Mouse (Mus musculus) duodenum, adult 2 months (tissue): ENCODE data around the gene B3glct. TPM values are rescaled to one million over a fixed set of nuclear protein-coding genes. Genes with fewer than 3 reads are reported as not detected.

Experiments
- polyA plus RNA-seq: library from polyadenylated mRNA; depleted of rRNA; stranded (reverse); fragments of >200 nt; gene quantifications from 2 replicates; pipeline ENCODE4 v1.2.3, GENCODE M21; 2012; ENCODE audit warnings: low replicate concordance; rRNA removed

Gene B3glct
- polyA plus RNA-seq, result 4.9 and 6.6 TPM in 2 replicates

DNA sequence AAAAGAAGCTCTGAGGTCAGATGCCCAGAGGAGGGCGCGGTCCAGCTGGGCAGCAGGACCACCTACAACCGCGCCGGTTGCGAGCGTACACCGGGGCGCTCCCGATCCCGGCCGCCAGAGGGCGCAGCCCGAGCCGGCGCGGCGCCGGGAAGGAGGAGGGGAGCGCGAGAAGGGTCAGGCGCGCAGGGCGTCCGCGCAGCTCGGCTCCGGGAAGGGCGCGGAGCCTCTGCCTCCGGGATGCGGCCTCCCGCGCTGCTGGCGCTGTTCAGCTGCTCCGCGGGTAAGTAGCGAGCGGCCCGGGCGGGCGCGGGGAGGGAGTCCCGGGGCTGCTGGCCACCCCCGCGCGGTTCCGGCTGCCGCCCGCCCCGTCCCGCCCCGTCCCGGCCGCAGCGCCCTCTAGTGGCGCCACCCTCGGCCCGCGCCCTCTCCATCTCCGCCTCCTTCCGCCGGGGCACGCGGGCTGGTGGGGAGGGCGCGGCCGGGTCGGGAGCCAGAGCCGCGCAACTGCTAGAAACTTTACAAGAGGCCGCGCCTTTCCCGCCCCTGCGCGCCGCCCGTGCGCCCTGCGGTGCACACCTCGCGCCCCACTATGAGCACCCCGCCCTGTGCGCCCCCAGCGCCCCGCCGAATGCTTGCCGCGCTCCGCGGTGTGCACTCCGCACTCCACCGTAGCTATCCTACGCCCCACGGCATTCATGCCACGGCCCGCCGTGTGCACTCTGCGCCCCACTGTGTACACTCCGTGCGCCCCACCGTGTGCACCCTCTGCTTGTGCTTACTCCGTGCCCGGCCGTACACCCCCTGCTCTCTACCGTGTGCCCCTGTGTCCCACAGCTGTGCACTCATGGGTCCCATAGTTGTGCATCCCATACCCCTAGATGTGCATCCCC, at the start of gene B3glct:
Gene B3glct (plus strand): TSS at position 131 of the 890 bp plus-strand sequence.

DNA sequence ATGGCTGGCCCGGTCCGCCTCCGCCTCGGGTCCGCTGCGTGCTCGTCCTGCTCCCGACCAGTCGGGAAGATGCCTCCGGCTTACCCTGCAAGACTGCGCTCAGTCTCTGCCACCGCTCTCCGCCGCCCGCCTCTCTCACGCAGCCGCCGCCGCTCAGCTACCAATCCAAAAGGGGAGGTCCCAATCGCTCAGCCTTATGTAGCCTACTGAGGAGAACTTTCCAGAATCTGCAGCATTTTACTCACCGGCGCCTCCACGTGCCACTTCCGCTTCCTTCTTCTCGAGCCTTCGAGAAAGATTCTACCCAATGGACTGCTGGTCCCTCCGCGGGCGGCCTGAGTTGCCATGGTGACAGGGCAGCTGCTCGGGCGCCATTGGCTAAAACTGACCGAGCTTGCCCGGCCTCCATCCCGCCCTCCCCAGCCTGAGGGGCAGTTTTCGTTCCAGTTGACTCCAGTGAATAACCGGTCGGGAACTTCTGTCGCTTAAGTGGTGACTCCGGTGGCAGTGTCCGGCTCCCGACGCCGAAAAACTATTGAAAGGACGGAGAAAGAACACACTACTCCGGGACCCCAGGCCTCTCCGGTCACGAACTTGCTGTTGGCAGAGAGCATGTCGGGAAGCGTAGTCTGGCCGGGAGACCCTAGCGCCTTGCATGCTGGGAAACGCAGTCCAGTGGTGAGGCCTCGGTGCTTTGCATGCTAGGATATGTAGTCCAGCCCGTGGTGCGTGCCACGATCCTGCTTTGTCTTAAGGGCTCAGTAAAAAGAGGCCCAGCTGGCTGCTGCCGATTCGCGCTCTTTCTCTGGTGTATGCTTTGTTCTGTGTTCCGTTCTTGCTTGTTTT, 41.7 kb upstream of the B3glct start, which contains the start of gene Hsph1:
Gene Hsph1 (minus strand): TSS at position 302 of the 846 bp plus-strand sequence.

Other genes with a start within 250 kb of the B3glct start
- not detected in 2 replicates for gene Tex26, start 238.6 kb upstream of the B3glct start, polyA plus RNA-seq
- not detected in 2 replicates for gene Wdr95, start 149.6 kb upstream of the B3glct start, polyA plus RNA-seq
- gene Hsph1, start 41.9 kb upstream of the B3glct start, polyA plus RNA-seq, result 1.1 and 4.8 TPM in 2 replicates